Mouse (Mus musculus) left cerebral cortex, postnatal 25 days (tissue): Measurements from ENCODE around the gene Cdc5l. TPM values are rescaled to one million over a fixed set of nuclear protein-coding genes. Genes with fewer than 3 reads are reported as not detected.
"Not testable (repeated sequence)": the region's sequence is repeated elsewhere in the genome, so short reads cannot be mapped to it uniquely, and the experiment has no call there.

Experiments used
- DNase-seq, 2 experiments: peaks; one replicate each; pipeline ENCODE4 v3.0.0; 2022; ENCODE audit warnings: low spot score in 2 of 2, mixed read lengths in 1 of 2
- intact Hi-C: fragments of 180-260 bp; cut with DNase I; formaldehyde crosslinking; loops from one replicate; pipeline ENCODE4 v1.15.1; 2025
- total RNA-seq, 2 experiments: library from RNA; stranded (reverse); gene quantifications; 2 replicates each; pipeline ENCODE4 v1.2.3; 2021

Cdc5l gene
- total RNA-seq, 2 experiments from 2014 or later = 55.5 to 58.3 TPM

- intact Hi-C loops = no loop called here
- no peak for DNase-seq
These were observed 16.0 kb upstream of the Cdc5l start for GRCm38 (mm10) chr17:45449586-45449985.

GRCm38 (mm10) chr17:45447063-45447462 lies 13.5 kb upstream of the Cdc5l start:
- intact Hi-C loops = no loop called here
- DNase-seq = no peak

DNA sequence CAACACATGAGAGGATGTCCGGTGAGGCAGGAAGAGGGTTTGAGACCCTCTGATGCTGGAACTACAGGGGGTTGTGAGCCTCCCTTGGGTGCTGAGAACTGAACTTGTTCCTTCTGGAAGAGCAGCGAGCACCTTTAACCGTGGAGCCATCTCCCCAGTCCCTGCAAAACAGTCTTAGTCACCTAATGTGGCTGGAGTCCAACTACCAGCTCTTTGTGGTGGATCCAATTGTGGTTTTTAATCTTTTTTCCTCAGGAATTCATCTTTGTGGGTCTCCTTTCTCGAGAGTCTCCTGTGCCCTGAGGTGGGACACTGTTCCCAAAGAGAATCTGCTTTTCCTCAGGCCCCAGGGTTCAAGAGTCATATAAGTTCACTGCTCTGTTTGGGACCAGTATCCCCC lies 12.4 kb upstream of the Cdc5l start:
- intact Hi-C loops = no loop called here
- no peak for DNase-seq

DNA sequence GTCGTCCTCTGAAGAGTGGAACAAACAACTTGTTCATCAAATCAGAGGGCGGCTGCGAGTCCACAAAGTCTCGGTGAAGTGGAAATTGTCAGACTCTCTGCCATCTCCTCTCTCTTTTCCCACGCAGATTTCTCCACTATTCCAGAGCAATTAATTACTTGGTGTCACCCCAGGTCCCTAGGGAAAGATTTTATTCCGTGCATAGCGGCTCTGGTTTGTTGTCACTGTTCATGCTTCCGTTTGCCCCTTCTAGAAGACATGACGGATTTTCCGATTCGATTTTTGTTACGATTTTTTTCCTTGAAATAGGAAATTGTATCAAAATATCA lies 689 bp upstream of the Cdc5l start:
- intact Hi-C loops = no loop called here
- peak in 1 of 2 experiments; percentile 18 for DNase-seq

- DNase-seq = no peak
- intact Hi-C loops = no loop called here
These were observed 685 bp downstream of the Cdc5l start for GRCm38 (mm10) chr17:45432706-45433398.

- intact Hi-C loops = no loop called here
- no peak for DNase-seq
These were observed 1.5 kb downstream of the Cdc5l start for GRCm38 (mm10) chr17:45432007-45432406.

- DNase-seq = no peak
- intact Hi-C loops = no loop called here
These were observed 16.1 kb downstream of the Cdc5l start for GRCm38 (mm10) chr17:45417387-45417786.

DNA sequence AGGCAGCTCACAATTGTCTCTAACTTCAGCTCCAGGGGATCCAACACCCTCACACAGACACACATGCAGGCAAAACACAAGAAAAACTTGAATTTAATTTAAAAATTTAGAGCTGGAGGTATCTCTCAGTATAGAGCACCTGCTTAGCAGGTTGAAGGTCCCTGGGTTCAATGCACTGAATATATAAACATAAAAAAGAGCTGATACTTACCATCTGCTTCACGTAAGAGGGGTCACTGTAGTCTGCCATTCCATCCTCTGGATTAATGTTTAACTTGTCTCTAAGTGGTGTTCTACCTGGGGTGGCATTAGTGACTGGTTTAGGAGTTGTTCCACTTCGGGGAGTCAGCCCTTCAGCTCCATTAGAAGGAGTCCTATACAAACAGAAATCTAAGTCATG lies 21.9 kb downstream of the Cdc5l start:
- intact Hi-C loops, DNase-seq: not testable (repeated sequence)

DNA sequence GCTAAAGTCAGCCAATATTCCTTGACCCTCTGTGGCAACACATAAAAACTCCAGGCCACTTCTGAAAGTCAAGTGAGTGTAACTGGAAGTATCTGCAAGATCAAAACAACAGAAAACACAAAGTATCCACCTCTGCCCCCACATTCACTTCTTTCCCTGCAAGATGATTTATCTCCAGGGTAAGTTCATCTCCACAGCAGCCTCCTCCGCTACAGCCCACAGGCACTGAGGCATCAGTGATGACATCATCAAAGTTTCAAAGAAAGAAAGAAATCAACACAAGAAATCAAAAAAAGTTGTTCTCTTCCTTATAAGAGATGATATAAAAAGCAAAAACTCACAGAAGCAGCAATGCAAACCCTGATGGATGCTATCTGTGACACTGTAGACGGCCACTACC lies 24.8 kb downstream of the Cdc5l start:
- peak in 1 of 2 experiments; percentile 62 for DNase-seq
- intact Hi-C loops = loop anchor here (10.0 kb wide), 1 partner anchor 1144 kb away; no protein-coding TSS in a partner anchor

DNA sequence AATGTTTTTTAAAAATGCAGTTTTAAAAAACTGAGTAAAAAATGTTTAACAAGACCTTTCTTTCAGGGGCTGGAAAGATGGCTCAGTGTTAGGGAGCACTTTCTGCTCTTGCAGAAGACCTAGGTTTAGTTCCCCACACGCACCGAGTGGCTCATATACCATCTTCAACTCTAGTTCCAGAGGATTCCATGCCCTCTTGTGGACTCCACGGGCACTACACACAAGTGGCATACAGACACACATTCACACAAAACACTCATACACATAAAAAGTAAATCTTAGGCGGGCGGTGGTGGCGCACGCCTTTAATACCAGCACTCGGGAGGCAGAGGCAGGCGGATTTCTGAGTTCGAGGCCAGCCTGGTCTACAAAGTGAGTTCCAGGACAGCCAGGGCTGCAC lies 27.3 kb downstream of the Cdc5l start:
- intact Hi-C loops = loop anchor here (10.0 kb wide), 1 partner anchor 1141 kb away; no protein-coding TSS in a partner anchor
- DNase-seq = no peak

DNA sequence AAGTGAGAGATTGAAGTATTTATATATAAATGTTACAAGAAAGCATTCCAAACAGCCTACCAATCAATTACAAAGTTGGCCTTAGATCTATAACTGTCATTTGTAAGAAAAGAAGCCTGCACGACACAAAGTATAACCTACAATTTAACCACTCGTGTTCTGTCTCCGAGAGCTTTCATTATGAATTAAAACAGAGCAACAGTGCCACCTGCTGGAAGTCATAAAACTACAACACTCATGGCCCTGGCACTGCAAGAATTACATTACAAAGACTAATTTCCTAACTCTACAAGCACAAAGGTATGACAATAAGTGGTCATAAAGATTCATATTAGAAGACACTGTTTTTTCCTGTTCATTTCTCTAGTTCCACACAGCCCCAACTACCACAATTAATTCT lies 30.3 kb downstream of the Cdc5l start:
- peak; percentile 66 to 79 for DNase-seq
- intact Hi-C loops = loop anchor here (10.0 kb wide), 1 partner anchor 1138 kb away; no protein-coding TSS in a partner anchor

GRCm38 (mm10) chr17:45402601-45403000 lies 30.9 kb downstream of the Cdc5l start:
- DNase-seq = no peak
- intact Hi-C loops = loop anchor here (10.0 kb wide), 1 partner anchor 1138 kb away; no protein-coding TSS in a partner anchor

GRCm38 (mm10) chr17:45402126-45402525 lies 31.4 kb downstream of the Cdc5l start:
- intact Hi-C loops = loop anchor here (10.0 kb wide), 1 partner anchor 1137 kb away; no protein-coding TSS in a partner anchor

DNA sequence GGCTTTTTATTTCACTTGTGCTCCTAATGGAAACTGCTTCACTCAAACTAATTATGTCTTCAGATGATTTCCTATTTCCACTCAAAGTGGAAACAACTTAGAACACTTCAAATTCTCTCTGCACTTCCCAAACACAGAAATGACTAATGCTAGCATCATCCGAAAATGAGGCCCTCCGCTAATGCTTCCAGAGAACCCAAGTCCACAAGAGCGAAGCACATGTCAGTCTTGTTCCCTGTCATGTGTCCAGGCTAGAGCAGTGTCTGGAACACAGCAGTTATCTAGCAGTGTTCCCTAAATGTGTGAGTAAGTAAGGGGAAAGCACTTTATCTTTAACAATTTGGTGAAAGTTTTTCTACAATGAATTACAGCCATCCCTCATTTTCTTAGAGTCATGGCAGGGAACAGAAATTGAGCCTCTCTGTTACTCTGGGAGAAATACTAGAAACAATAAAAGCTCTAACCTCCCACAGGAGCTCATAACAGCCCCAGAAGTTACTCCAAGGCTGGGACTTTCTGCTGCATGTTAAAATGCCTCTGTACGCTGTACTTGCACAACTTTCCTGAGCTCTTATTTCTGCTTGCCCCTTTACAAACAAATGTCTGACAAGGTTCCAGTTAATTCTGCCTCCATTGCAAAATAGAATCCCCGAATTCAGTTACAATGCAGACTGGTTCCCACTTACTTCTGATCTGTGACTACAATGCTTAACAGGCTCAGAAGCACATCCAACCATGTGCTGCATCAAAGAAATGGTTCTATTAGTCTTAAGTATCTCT lies 32.2 kb downstream of the Cdc5l start:
- intact Hi-C loops = loop anchor here (10.0 kb wide), 1 partner anchor 1137 kb away; no protein-coding TSS in a partner anchor
- DNase-seq = peak in 1 of 2 experiments; percentile 35

More at GRCm38 (mm10) chr17:45402126-45402525, 31.4 kb downstream of the Cdc5l start:
- no peak for DNase-seq

DNA sequence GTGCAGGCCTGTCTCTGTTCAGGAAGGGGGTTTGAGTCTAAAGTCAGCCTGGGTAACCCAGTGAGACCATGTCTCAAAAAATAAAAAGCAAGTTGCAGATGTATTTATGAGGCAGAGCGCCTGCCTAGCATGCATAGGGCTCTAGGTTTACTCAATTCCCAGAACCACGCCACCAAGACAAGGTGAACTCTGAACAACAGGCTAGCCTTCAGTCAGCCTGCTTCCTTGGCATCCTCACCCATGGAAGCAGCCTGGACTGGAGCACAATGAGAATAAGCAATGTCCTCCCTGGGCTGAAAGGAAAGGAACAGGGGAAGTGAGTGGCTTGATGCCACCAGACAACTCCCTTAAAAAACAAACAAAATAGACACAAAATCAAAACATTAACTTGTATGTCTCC lies 35.5 kb downstream of the Cdc5l start:
- intact Hi-C loops = no loop called here

GRCm38 (mm10) chr17:45397541-45397940 lies 36.0 kb downstream of the Cdc5l start:
- intact Hi-C loops = no loop called here

More for the DNA sequence above, 35.5 kb downstream of the Cdc5l start:
- no peak for DNase-seq

DNA sequence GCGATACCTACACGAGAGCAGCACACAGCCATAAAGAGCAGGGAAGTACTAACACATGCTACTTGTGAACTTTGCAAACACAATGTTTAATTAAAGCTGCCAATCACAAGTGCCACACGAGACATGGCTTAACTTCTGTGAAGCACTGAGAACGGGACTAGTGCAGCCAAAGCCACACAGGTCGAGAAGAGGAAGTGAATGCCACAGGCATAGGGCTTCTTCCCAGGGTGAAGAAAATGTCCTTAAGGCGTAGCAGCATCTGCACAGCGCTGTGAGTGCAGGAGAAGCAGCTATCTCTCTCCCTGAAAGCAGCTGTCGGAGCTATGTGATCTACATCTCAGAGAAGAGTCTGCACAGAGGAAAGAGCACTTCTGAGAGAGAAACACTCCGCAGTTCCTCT lies 38.9 kb downstream of the Cdc5l start:
- intact Hi-C loops = no loop called here
- DNase-seq = no peak

More at GRCm38 (mm10) chr17:45397541-45397940, 36.0 kb downstream of the Cdc5l start:
- DNase-seq = no peak

DNA sequence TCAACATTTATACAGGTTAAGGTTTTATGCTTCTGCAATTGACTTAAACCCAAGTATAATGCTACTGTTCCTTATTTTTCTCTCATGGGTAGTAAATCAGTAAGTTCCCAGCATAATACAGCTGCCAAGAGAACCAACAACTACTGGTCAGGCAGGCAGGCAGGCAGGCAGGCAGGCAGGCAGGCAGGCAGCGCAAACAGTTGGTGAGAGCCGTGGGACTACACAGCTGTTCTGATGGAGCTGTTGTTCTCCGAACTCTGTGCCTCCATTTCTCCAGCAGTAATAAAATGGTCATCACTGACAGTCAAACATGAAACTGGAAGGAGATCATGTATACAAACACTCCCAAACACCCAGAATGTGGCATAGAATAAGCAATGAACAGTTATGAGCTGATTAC lies 39.8 kb downstream of the Cdc5l start:
- intact Hi-C loops = no loop called here
- DNase-seq = no peak

- DNase-seq = peak in 1 of 2 experiments; percentile 63
These were observed 43.6 kb downstream of the Cdc5l start for GRCm38 (mm10) chr17:45389896-45390295.

DNA sequence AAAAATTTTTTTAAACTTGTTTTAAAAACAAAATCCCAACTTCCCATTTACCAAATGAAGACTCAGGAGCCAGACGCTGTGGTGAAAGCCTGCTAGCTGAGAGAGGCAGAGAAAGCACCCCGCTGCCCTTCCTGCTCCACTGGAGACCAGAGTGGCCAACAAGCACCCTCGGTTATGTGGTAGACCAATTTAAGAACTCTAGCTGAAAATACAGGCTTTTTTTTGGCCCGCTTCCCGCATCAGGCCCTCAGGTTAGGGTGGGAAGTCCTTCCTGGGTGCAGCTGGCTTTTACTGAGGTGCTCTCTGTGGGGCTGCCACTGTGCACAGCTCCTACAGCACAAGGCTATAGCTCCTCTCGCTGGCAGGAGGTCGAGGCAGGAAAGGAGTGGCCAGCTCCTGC lies 46.6 kb downstream of the Cdc5l start:
- DNase-seq = no peak
- intact Hi-C loops = no loop called here

More at GRCm38 (mm10) chr17:45389896-45390295, 43.6 kb downstream of the Cdc5l start:
- intact Hi-C loops = no loop called here

DNA sequence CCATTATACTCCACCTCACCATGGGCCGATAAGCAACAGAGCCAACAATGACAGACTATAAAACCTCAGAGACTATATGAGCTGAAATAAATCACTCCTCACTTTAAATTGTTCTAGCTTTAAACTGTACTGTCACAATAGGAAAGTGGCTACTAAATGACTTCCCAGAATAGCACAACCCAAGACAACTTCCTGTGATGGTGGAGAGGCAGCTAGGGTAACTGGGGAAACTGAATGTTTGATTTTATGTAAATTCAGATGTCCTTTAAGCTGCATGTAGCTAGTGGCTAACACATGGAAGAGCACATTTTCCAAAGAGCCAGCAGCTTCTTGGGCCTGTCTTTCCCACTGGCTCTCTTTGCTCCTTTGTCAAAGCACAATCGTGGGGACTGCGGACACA lies 50.2 kb downstream of the Cdc5l start:
- intact Hi-C loops = no loop called here

More for the DNA sequence above, 50.2 kb downstream of the Cdc5l start:
- DNase-seq = no peak
